Mouse (Mus musculus) liver, embryonic 12.5 days (tissue): ENCODE data around the gene Lemd2. TPM values are rescaled to one million over a fixed set of nuclear protein-coding genes. Genes with fewer than 3 reads are reported as not detected.
A peak's percentile ranks its signal among the peaks of the same experiment; 100 is the strongest.

Source experiments
- ATAC-seq: fragments of 200-750 bp; cut with Nextera tagmentation; 2 replicates; pipeline ENCODE4 v1.8.0; 2017; ENCODE audit warnings: moderate number of reproducible peaks, mild to moderate bottlenecking, moderate library complexity
- H3K27ac ChIP-seq: fragments of 300-500 bp; sonication (generic); 2 replicates; pipeline ENCODE4 v1.5.1; 2016; ENCODE audit warnings: mild to moderate bottlenecking
- H3K27me3 ChIP-seq: fragments of 300-500 bp; sonication (generic); replicated peaks from 2 replicates; pipeline ENCODE4 v1.6.1; 2016; ENCODE audit warnings: mild to moderate bottlenecking, moderate library complexity
- H3K36me3 ChIP-seq: fragments of 300-500 bp; sonication (generic); 2 replicates; pipeline ENCODE4 v1.6.1; 2016; ENCODE audit warnings: mild to moderate bottlenecking, moderate library complexity
- H3K4me1 ChIP-seq: fragments of 300-500 bp; sonication (generic); 2 replicates; pipeline ENCODE4 v1.6.1; 2016
- H3K4me2 ChIP-seq: fragments of 300-500 bp; sonication (generic); 2 replicates; pipeline ENCODE4 v1.6.1; 2016; ENCODE audit warnings: mild to moderate bottlenecking, moderate library complexity
- H3K4me3 ChIP-seq: fragments of 300-500 bp; sonication (generic); 2 replicates; pipeline ENCODE4 v1.5.1; 2016; ENCODE audit warnings: mild to moderate bottlenecking, moderate library complexity
- H3K9ac ChIP-seq: fragments of 300-500 bp; sonication (generic); 2 replicates; pipeline ENCODE4 v1.6.1; 2016; ENCODE audit warnings: mild to moderate bottlenecking, moderate library complexity
- H3K9me3 ChIP-seq: fragments of 300-500 bp; sonication (generic); replicated peaks from 2 replicates; pipeline ENCODE4 v1.6.1; 2016; ENCODE audit warnings: mild to moderate bottlenecking, moderate library complexity
- WGBS: fragments of 180-500 bp; shearing (Covaris S2); methylation state at CpG from one replicate; pipeline ENCODE4 v1.1.7; 2016; ENCODE audit not compliant: insufficient replicate concordance; 5-methylcytosine and 5-hydroxymethylcytosine counted together
- polyA plus RNA-seq: library from polyadenylated mRNA; unstranded; fragments of >200 nt; fragmentation: Nextera tagmentation; extraction: Ambion mirVana; gene quantifications from 2 replicates; pipeline ENCODE4 v1.2.1, GENCODE M21; 2016

Gene Lemd2
- polyA plus RNA-seq, 1 experiment from 2014 or later = 13.1 TPM

DNA sequence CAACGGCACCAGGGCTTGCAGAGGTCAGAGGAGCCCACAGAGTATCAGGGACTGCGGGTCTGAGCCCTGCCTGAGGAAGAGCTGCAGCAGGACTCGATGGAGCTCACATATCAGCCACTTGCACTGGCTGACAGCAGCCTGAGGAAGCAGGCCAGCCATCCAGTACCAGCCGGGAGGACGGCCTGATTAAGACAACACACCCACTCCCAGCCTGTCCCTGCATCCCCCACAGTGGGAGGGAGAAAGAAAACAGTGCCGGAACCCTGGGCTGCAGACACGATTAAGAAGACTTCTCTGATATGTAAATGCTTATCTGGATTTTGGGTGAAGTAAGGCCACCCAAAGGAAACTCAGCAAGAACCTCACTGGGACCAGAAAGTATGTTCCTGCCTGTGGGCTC, 4.4 kb downstream of the Lemd2 start:
- peaks cover 65% of the 10 kb centered on the region for H3K4me1 ChIP-seq
- H3K9ac ChIP-seq = no peak overlapping the region
- no peak for ATAC-seq
- H3K4me3 ChIP-seq = no peak overlapping the region
- peaks cover 4% of the 10 kb centered on the region; the same call in 1 of the 2 replicates for H3K9me3 ChIP-seq
- no peaks in the 10 kb centered on the region for H3K27me3 ChIP-seq
- H3K27ac ChIP-seq = no peak overlapping the region
- H3K4me2 ChIP-seq = no peak overlapping the region
- WGBS = 59% methylated on average over 7 of the region's 7 CpGs
- peaks cover 79% of the 10 kb centered on the region for H3K36me3 ChIP-seq

GRCm38 (mm10) chr17:27199205-27199604, 5.1 kb downstream of the Lemd2 start:
- no peak overlapping the region for H3K4me2 ChIP-seq
- peaks cover 67% of the 10 kb centered on the region for H3K4me1 ChIP-seq
- no peaks in the 10 kb centered on the region for H3K27me3 ChIP-seq
- H3K9ac ChIP-seq = no peak overlapping the region
- peaks cover 85% of the 10 kb centered on the region for H3K36me3 ChIP-seq
- 87% methylated on average over 9 of the region's 9 CpGs for WGBS
- H3K27ac ChIP-seq = no peak overlapping the region
- ATAC-seq = no peak
- H3K9me3 ChIP-seq = peaks cover 4% of the 10 kb centered on the region; the same call in 1 of the 2 replicates
- no peak overlapping the region for H3K4me3 ChIP-seq

DNA sequence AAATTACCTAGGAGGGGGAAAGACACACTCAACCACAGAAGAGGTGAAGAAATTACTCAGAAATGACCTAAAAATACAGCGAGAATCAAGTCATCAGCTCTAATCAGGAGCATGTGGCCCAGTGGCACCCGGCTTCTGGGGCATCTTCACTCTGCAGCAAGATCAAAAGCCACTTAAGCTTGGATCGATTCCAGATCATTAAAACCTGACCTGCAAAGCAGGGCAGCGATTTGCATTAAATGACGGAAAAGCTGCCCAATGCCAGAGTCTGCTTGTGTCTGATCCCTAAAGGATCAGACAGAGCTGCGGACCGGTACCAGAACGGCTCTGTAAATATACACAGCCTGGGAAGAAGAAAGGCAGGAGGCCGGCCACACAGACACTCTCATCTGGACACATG, 8.1 kb downstream of the Lemd2 start:
- no peak overlapping the region for H3K4me3 ChIP-seq
- H3K36me3 ChIP-seq = peaks cover 100% of the 10 kb centered on the region
- ATAC-seq = no peak
- WGBS = 84% methylated on average over 9 of the region's 9 CpGs
- H3K9me3 ChIP-seq = no peaks in the 10 kb centered on the region
- peak overlapping the region; percentile 87; the same call in 1 of the 2 replicates for H3K27ac ChIP-seq
- no peak overlapping the region for H3K9ac ChIP-seq
- H3K27me3 ChIP-seq = no peaks in the 10 kb centered on the region
- no peak overlapping the region for H3K4me2 ChIP-seq
- H3K4me1 ChIP-seq = peaks cover 57% of the 10 kb centered on the region

DNA sequence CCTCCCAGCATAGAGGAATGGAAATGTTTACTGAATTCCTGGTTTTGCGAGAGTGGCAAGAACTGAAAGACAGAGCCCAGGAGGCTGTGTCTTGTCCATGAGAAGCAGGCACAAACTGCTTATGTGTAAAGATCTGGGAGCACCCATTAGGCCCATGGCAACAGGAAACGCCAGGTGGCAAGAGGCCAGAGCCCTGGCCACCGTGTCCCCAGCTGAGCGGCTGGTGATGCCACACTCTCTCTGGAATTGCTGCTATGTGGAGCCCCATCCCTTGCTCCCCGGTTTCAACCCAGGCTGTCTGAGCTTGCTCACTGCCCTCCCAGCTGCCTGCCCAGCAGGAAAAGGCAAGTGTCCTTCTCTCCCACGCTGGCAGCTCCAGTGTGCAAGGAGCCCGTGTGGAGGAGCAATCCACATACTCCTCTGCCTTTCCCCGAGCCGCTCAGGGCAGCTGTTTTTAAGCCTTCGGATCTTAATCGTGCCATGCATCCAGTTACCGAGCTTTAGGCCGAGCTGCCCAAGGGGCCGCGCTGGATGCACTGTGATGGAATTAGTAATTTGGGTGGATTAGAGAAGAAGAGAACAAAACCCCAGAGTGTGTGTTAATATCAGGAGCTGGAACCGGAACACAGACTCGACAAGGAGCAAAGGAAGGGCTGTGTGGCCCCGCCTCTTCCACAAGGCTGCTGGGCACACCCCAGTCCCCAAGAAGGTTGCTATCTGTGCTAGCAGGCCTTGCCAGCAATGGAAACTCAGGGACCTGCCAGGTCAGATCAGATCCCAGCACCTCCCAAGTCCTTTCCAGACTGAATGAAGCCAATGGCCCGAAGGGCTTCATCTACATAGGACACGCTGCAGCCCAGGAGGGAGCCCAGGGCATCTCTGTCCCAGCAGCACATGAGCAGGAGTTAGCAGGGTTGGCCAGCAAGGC, 9.7 kb downstream of the Lemd2 start:
- WGBS = 70% methylated on average over 20 of the region's 20 CpGs
- ATAC-seq = peak; percentile 94
- H3K27ac ChIP-seq = peak overlapping the region; percentile 87

GRCm38 (mm10) chr17:27191804-27192203, 12.5 kb downstream of the Lemd2 start:
- Histone ChIP-seq H3K36me3 (peaks cover 77% of the 10 kb centered on the region), H3K9me3 (no peaks in the 10 kb centered on the region), H3K27ac (no peak overlapping the region), H3K27me3 (peaks cover 14% of the 10 kb centered on the region), H3K4me3 (no peak overlapping the region), H3K9ac (no peak overlapping the region), H3K4me1 (peaks cover 46% of the 10 kb centered on the region), H3K4me2 (no peak overlapping the region)
- ATAC-seq = no peak
- 80% methylated on average over 5 of the region's 5 CpGs for WGBS

More for the DNA sequence above, 9.7 kb downstream of the Lemd2 start:
- Histone ChIP-seq H3K4me3 (no peak overlapping the region), H3K36me3 (peaks cover 100% of the 10 kb centered on the region), H3K9ac (peak overlapping the region; percentile 59), H3K4me2 (peak overlapping the region; percentile 48), H3K4me1 (peaks cover 46% of the 10 kb centered on the region), H3K27me3 (no peaks in the 10 kb centered on the region), H3K9me3 (no peaks in the 10 kb centered on the region)

GRCm38 (mm10) chr17:27191189-27191588, 13.1 kb downstream of the Lemd2 start:
- H3K4me3 ChIP-seq = no peak overlapping the region
- peaks cover 19% of the 10 kb centered on the region for H3K27me3 ChIP-seq
- no peak overlapping the region for H3K9ac ChIP-seq
- H3K4me2 ChIP-seq = no peak overlapping the region
- peaks cover 71% of the 10 kb centered on the region for H3K36me3 ChIP-seq
- ATAC-seq = no peak
- H3K4me1 ChIP-seq = peaks cover 42% of the 10 kb centered on the region
- H3K9me3 ChIP-seq = no peaks in the 10 kb centered on the region
- H3K27ac ChIP-seq = no peak overlapping the region
- 69% methylated on average over 6 of the region's 6 CpGs for WGBS

- peak; percentile 49; the same call in 1 of the 2 replicates for ATAC-seq
These were observed 14.5 kb downstream of the Lemd2 start for GRCm38 (mm10) chr17:27189640-27190216.

GRCm38 (mm10) chr17:27188883-27189282, 15.4 kb downstream of the Lemd2 start:
- Histone ChIP-seq H3K27me3 (peaks cover 19% of the 10 kb centered on the region), H3K4me2 (no peak overlapping the region), H3K4me3 (no peak overlapping the region), H3K27ac (no peak overlapping the region), H3K9me3 (no peaks in the 10 kb centered on the region), H3K4me1 (peaks cover 26% of the 10 kb centered on the region), H3K9ac (no peak overlapping the region), H3K36me3 (peaks cover 47% of the 10 kb centered on the region)
- 75% methylated on average over 7 of the region's 9 CpGs for WGBS
- ATAC-seq = no peak

More at GRCm38 (mm10) chr17:27189640-27190216, 14.5 kb downstream of the Lemd2 start:
- Histone ChIP-seq H3K27me3 (peaks cover 19% of the 10 kb centered on the region), H3K4me1 (peaks cover 28% of the 10 kb centered on the region), H3K27ac (no peak overlapping the region; the same call in 1 of the 2 replicates), H3K9ac (no peak overlapping the region), H3K4me2 (no peak overlapping the region), H3K4me3 (no peak overlapping the region), H3K36me3 (peaks cover 56% of the 10 kb centered on the region), H3K9me3 (no peaks in the 10 kb centered on the region)
- WGBS = 44% methylated on average over 10 of the region's 10 CpGs

DNA sequence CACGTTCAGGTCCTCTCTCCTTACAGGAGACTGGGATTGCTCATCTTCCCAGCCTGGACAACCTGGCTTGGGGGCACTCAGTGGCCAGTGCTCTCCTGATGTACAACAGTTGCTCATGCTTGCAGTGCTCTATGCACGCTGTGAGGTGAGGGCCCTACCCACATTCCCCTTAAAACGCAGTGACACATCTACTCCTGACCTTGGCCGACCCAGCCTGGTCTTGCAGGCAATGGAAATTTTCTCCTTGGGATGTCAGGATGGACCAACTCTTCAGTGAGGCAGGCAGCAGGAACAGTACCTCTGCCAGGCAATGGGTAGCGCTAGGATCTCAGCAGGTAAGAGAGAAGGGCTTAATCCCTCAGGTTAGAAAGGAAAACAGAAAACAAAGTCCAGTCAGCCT, 17.2 kb downstream of the Lemd2 start:
- peaks cover 33% of the 10 kb centered on the region for H3K4me1 ChIP-seq
- peaks cover 29% of the 10 kb centered on the region for H3K36me3 ChIP-seq
- whole genome bisulfite sequencing = 64% methylated on average over 5 of the region's 5 CpGs
- no peak overlapping the region for H3K4me2 ChIP-seq
- no peak overlapping the region for H3K27ac ChIP-seq
- H3K9me3 ChIP-seq = no peaks in the 10 kb centered on the region
- no peak overlapping the region for H3K9ac ChIP-seq
- H3K4me3 ChIP-seq = no peak overlapping the region
- ATAC-seq = no peak
- H3K27me3 ChIP-seq = peaks cover 19% of the 10 kb centered on the region

GRCm38 (mm10) chr17:27186068-27186467, 18.2 kb downstream of the Lemd2 start:
- WGBS = 80% methylated on average over 3 of the region's 3 CpGs
- H3K36me3 ChIP-seq = peaks cover 19% of the 10 kb centered on the region
- ATAC-seq = no peak

GRCm38 (mm10) chr17:27183667-27184292, 20.5 kb downstream of the Lemd2 start:
- peaks cover 19% of the 10 kb centered on the region for H3K27me3 ChIP-seq
- 66% methylated on average over 12 of the region's 12 CpGs for WGBS
- no peak overlapping the region for H3K4me3 ChIP-seq
- peak; percentile 64 for ATAC-seq
- peaks cover 5% of the 10 kb centered on the region for H3K9me3 ChIP-seq
- no peak overlapping the region for H3K9ac ChIP-seq
- peak overlapping the region; percentile 43 for H3K4me2 ChIP-seq
- no peaks in the 10 kb centered on the region for H3K36me3 ChIP-seq
- H3K4me1 ChIP-seq = peaks cover 46% of the 10 kb centered on the region
- H3K27ac ChIP-seq = peak overlapping the region; percentile 16

More at GRCm38 (mm10) chr17:27186068-27186467, 18.2 kb downstream of the Lemd2 start:
- H3K9ac ChIP-seq = no peak overlapping the region
- H3K27me3 ChIP-seq = peaks cover 19% of the 10 kb centered on the region
- peaks cover 42% of the 10 kb centered on the region for H3K4me1 ChIP-seq
- no peak overlapping the region for H3K4me2 ChIP-seq
- no peak overlapping the region for H3K27ac ChIP-seq
- H3K9me3 ChIP-seq = no peaks in the 10 kb centered on the region
- no peak overlapping the region for H3K4me3 ChIP-seq

DNA sequence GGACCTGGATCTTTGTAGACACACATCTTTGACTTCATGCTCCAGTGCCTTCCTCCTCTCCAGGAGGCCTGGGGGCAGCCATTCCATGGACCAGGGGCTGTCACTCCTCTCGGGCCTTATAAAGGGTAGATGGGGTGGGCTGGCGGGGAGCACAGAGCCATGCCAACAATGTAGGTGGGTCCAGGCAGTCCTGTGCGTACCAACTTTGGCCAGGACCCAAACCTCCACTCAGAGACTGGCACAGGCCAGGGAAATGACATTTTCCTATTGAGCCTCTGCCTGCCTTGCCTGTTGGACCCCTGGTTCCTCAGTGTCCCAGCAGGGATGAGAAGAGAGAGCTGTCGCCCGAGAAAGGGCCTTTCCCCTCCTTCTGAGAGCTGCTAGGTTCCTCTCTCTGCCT, 21.9 kb downstream of the Lemd2 start:
- Histone ChIP-seq H3K9me3 (peaks cover 9% of the 10 kb centered on the region), H3K9ac (no peak overlapping the region), H3K4me3 (no peak overlapping the region), H3K36me3 (no peaks in the 10 kb centered on the region), H3K4me1 (peaks cover 57% of the 10 kb centered on the region), H3K27me3 (peaks cover 11% of the 10 kb centered on the region), H3K4me2 (no peak overlapping the region), H3K27ac (no peak overlapping the region)
- no peak for ATAC-seq
- WGBS = 80% methylated on average over 5 of the region's 5 CpGs
